Mouse (Mus musculus) hindbrain, embryonic 16.5 days (tissue): ENCODE results near the gene Olfr483. TPM values are rescaled to one million over a fixed set of nuclear protein-coding genes. Genes with fewer than 3 reads are reported as not detected.

Source experiments
- ATAC-seq: fragments of 200-750 bp; cut with Nextera tagmentation; 2 replicates; pipeline ENCODE4 v1.8.0; 2017; ENCODE audit warnings: moderate TSS enrichment, moderate library complexity
- H3K27ac ChIP-seq: fragments of 300-500 bp; sonication (generic); 2 replicates; pipeline ENCODE4 v1.5.1; 2014; ENCODE audit warnings: low read depth, mild to moderate bottlenecking, control low read depth, low read length, moderate library complexity
- H3K27me3 ChIP-seq: fragments of 300-500 bp; sonication (generic); replicated peaks from 2 replicates; pipeline ENCODE4 v1.6.1; 2014; ENCODE audit warnings: low read length; ENCODE audit not compliant: control insufficient read depth, insufficient read depth
- H3K36me3 ChIP-seq: fragments of 300-500 bp; sonication (generic); 2 replicates; pipeline ENCODE4 v1.6.1; 2014; ENCODE audit warnings: mild to moderate bottlenecking, low read length, moderate library complexity, mixed read lengths; ENCODE audit not compliant: control insufficient read depth, insufficient read depth
- H3K4me1 ChIP-seq: fragments of 300-500 bp; sonication (generic); 2 replicates; pipeline ENCODE4 v1.6.1; 2014; ENCODE audit warnings: low read depth, low read length; ENCODE audit not compliant: control insufficient read depth, insufficient read depth
- H3K4me2 ChIP-seq: fragments of 300-500 bp; sonication (generic); 2 replicates; pipeline ENCODE4 v1.6.1; 2014; ENCODE audit warnings: mild to moderate bottlenecking, low read length, control low read depth, moderate library complexity
- H3K4me3 ChIP-seq: fragments of 300-500 bp; sonication (generic); 2 replicates; pipeline ENCODE4 v1.5.1; 2014; ENCODE audit warnings: mild to moderate bottlenecking, low read length, control low read depth, moderate library complexity
- H3K9ac ChIP-seq: fragments of 300-500 bp; sonication (generic); 2 replicates; pipeline ENCODE4 v1.6.1; 2014; ENCODE audit warnings: low read depth, mild to moderate bottlenecking, control low read depth, low read length, moderate library complexity
- H3K9me3 ChIP-seq: fragments of 300-500 bp; sonication (generic); 2 replicates; pipeline ENCODE4 v1.6.1; 2014; ENCODE audit warnings: mild to moderate bottlenecking, low read length, moderate library complexity; ENCODE audit not compliant: control insufficient read depth
- WGBS: fragments of 180-500 bp; shearing (Covaris S2); extraction: QIAGEN DNeasy Blood & Tissue Kit; methylation state at CpG from one replicate; pipeline ENCODE4 v1.1.7; 2014; 5-methylcytosine and 5-hydroxymethylcytosine counted together
- polyA plus RNA-seq: library from polyadenylated mRNA; unstranded; fragments of >200 nt; fragmentation: Nextera tagmentation; extraction: Ambion mirVana; gene quantifications from 2 replicates; pipeline ENCODE4 v1.2.1, GENCODE M21; 2015

The Olfr483 gene
- not detected in 2 replicates for polyA plus RNA-seq

GRCm38 (mm10) chr7:108100549-108100948 is at the start of gene Olfr483:
TSS of gene Olfr483 (plus strand) at chr7:108100849.
- no peaks in the 10 kb centered on the region for H3K27me3 ChIP-seq
- ATAC-seq = no peak
- WGBS = 93% methylated on average over 1 of the region's 1 CpGs
- no peaks in the 10 kb centered on the region for H3K9me3 ChIP-seq
- H3K4me3 ChIP-seq = no peak within 1 kb of the TSS
- no peak within 1 kb of the TSS for H3K4me2 ChIP-seq
- H3K4me1 ChIP-seq = no peaks in the 10 kb centered on the region
- no peak within 1 kb of the TSS for H3K9ac ChIP-seq
- no peaks in the 10 kb centered on the region for H3K36me3 ChIP-seq
- no peak within 1 kb of the TSS for H3K27ac ChIP-seq

- no peaks in the 10 kb centered on the region for H3K27me3 ChIP-seq
- no peak within 1 kb of the TSS for H3K4me2 ChIP-seq
- no peak within 1 kb of the TSS for H3K27ac ChIP-seq
- H3K9ac ChIP-seq = no peak within 1 kb of the TSS
- no peak within 1 kb of the TSS for H3K4me3 ChIP-seq
- no peak for ATAC-seq
- H3K9me3 ChIP-seq = no peaks in the 10 kb centered on the region
- 88% methylated on average over 1 of the region's 1 CpGs for whole genome bisulfite sequencing
- H3K4me1 ChIP-seq = no peaks in the 10 kb centered on the region
- H3K36me3 ChIP-seq = no peaks in the 10 kb centered on the region
Measured at GRCm38 (mm10) chr7:108067246-108067645, 33.4 kb upstream of the Olfr483 start, which contains the start of gene Olfr480. TSS of gene Olfr480 (minus strand) at chr7:108067346.

GRCm38 (mm10) chr7:108079555-108079954 is 21.1 kb upstream of the Olfr483 start, which contains the start of gene Olfr481:
TSS of gene Olfr481 (plus strand) at chr7:108079855.
- Histone ChIP-seq H3K4me2 (no peak within 1 kb of the TSS), H3K36me3 (no peaks in the 10 kb centered on the region), H3K4me3 (no peak within 1 kb of the TSS), H3K9ac (no peak within 1 kb of the TSS), H3K27me3 (no peaks in the 10 kb centered on the region), H3K4me1 (no peaks in the 10 kb centered on the region), H3K9me3 (no peaks in the 10 kb centered on the region), H3K27ac (no peak within 1 kb of the TSS)
- no peak for ATAC-seq

GRCm38 (mm10) chr7:108097486-108097885 is 3.2 kb upstream of the Olfr483 start, which contains the start of gene Olfr482:
TSS of gene Olfr482 (minus strand) at chr7:108097586.
- Histone ChIP-seq H3K27ac (no peak within 1 kb of the TSS), H3K36me3 (no peaks in the 10 kb centered on the region), H3K4me2 (no peak within 1 kb of the TSS), H3K27me3 (no peaks in the 10 kb centered on the region), H3K4me3 (no peak within 1 kb of the TSS), H3K9ac (no peak within 1 kb of the TSS), H3K9me3 (no peaks in the 10 kb centered on the region), H3K4me1 (no peaks in the 10 kb centered on the region)
- 77% methylated on average over 1 of the region's 1 CpGs for WGBS
- ATAC-seq = no peak

GRCm38 (mm10) chr7:108120681-108121080 is 20.0 kb downstream of the Olfr483 start:
- WGBS = 14% methylated on average over 1 of the region's 1 CpGs
- Histone ChIP-seq H3K9ac (no peak overlapping the region), H3K4me2 (no peak overlapping the region), H3K27me3 (no peaks in the 10 kb centered on the region), H3K36me3 (no peaks in the 10 kb centered on the region), H3K4me1 (no peaks in the 10 kb centered on the region), H3K4me3 (no peak overlapping the region), H3K9me3 (no peaks in the 10 kb centered on the region), H3K27ac (no peak overlapping the region)
- no peak for ATAC-seq

- no peak for ATAC-seq
- H3K27me3 ChIP-seq = no peaks in the 10 kb centered on the region
- 68% methylated on average over 1 of the region's 1 CpGs for WGBS
Measured at GRCm38 (mm10) chr7:108121416-108121815, 20.8 kb downstream of the Olfr483 start.

GRCm38 (mm10) chr7:108127349-108127748 is 26.7 kb downstream of the Olfr483 start, which contains the start of gene Olfr484:
TSS of gene Olfr484 (minus strand) at chr7:108127449.
- Histone ChIP-seq H3K9ac (no peak within 1 kb of the TSS), H3K4me2 (no peak within 1 kb of the TSS), H3K27ac (no peak within 1 kb of the TSS), H3K27me3 (no peaks in the 10 kb centered on the region), H3K4me1 (no peaks in the 10 kb centered on the region), H3K36me3 (no peaks in the 10 kb centered on the region), H3K4me3 (no peak within 1 kb of the TSS), H3K9me3 (no peaks in the 10 kb centered on the region)
- ATAC-seq = no peak

More at GRCm38 (mm10) chr7:108121416-108121815, 20.8 kb downstream of the Olfr483 start:
- H3K9ac ChIP-seq = no peak overlapping the region
- no peaks in the 10 kb centered on the region for H3K9me3 ChIP-seq
- no peak overlapping the region for H3K4me3 ChIP-seq
- H3K36me3 ChIP-seq = no peaks in the 10 kb centered on the region
- no peak overlapping the region for H3K4me2 ChIP-seq
- no peaks in the 10 kb centered on the region for H3K4me1 ChIP-seq
- H3K27ac ChIP-seq = no peak overlapping the region

Other genes with a start within 250 kb of the Olfr483 start
- not detected in 2 replicates for gene Olfr472, start 202.9 kb upstream of the Olfr483 start, polyA plus RNA-seq
- not detected in 2 replicates for gene Olfr473, start 170.4 kb upstream of the Olfr483 start, polyA plus RNA-seq
- gene Olfr474, start 146.2 kb upstream of the Olfr483 start, polyA plus RNA-seq = not detected in 2 replicates
- gene Olfr476, start 136.0 kb upstream of the Olfr483 start, polyA plus RNA-seq = not detected in 2 replicates
- not detected in 2 replicates for gene Olfr477, start 114.2 kb upstream of the Olfr483 start, polyA plus RNA-seq
- gene Olfr478, start 66.9 kb upstream of the Olfr483 start, polyA plus RNA-seq = not detected in 2 replicates
- not detected in 2 replicates for gene Olfr479, start 50.2 kb upstream of the Olfr483 start, polyA plus RNA-seq
- gene Olfr480, start 33.5 kb upstream of the Olfr483 start, polyA plus RNA-seq = not detected in 2 replicates
- gene Olfr481, start 21.0 kb upstream of the Olfr483 start, polyA plus RNA-seq = not detected in 2 replicates
- 0.11 and 0.26 TPM in 2 replicates for gene Olfr482, start 3.3 kb upstream of the Olfr483 start, polyA plus RNA-seq
- gene Olfr484, start 26.6 kb downstream of the Olfr483 start, polyA plus RNA-seq = not detected in 2 replicates
- not detected in 2 replicates for gene Olfr485, start 59.0 kb downstream of the Olfr483 start, polyA plus RNA-seq
- not detected in 2 replicates for gene Olfr486, start 71.9 kb downstream of the Olfr483 start, polyA plus RNA-seq
- gene Olfr487, start 113.8 kb downstream of the Olfr483 start, polyA plus RNA-seq = not detected in 2 replicates
- not detected in 2 replicates for gene Olfr488, start 157.5 kb downstream of the Olfr483 start, polyA plus RNA-seq
- not detected in 2 replicates for gene Olfr490, start 188.1 kb downstream of the Olfr483 start, polyA plus RNA-seq
- not detected in 2 replicates for gene Olfr491, start 212.6 kb downstream of the Olfr483 start, polyA plus RNA-seq
- not detected in 2 replicates for gene Olfr492, start 222.8 kb downstream of the Olfr483 start, polyA plus RNA-seq
- not detected in 2 replicates for gene Olfr493, start 246.1 kb downstream of the Olfr483 start, polyA plus RNA-seq